Mouse (Mus musculus): ENCODE results near the gene Rgs6.

DNA sequence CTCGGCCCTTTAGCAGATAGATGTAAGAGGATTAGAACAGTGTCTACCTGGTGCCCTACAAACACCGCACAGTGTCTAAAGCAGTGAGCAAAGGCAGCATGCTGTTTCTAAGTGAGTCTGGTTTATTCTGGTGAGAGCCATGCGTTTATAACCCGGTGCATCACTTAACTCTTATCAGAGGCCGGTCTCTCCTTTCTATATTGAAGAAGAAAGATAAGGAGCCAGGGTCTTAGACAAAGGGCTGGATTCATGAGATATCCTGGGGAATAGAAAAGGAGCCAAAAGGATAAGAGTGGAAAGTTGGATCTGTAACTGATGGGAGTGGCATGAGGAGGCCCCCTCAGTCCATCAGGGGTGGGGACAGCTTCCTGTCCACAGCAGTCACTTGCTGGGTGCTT is 518.0 kb downstream of the Rgs6 start:
- no peak for TF ChIP-seq POLR2A (IDR thresholded peaks at IDR 0.05; ENCODE audit: borderline replicate concordance, insufficient read depth, low read length)
- TF ChIP-seq CTCF (IDR thresholded peaks at IDR 0.05; ENCODE audit: borderline replicate concordance, insufficient read depth, low read depth, low read length), result no peak

Measured in cerebellum, adult 2 months (tissue).